Mouse (Mus musculus) heart, postnatal 0 days (tissue): ENCODE results near the gene Gm38394.

Source experiments
- CTCF ChIP-seq: IDR thresholded peaks from 2 replicates; pipeline ENCODE4 v1.5.1; 2016; ENCODE audit warnings: antibody characterized with exemption, control low read depth, low read depth
- EP300 ChIP-seq: IDR thresholded peaks from 2 replicates; pipeline ENCODE4 v1.6.1; 2016; ENCODE audit warnings: antibody characterized with exemption, low read depth

GRCm38 (mm10) chr1:133695901-133696300 lies 34.8 kb upstream of the Gm38394 start:
- TF ChIP-seq CTCF = no peak
- no peak for TF ChIP-seq EP300
